Mouse (Mus musculus) cortical plate, adult 2 months (tissue): ENCODE measurements around the gene Prr11.

ENCODE experiments used
- CTCF ChIP-seq: fragments of 200-500 bp; IDR thresholded peaks from 2 replicates; pipeline ENCODE4 v1.5.1; 2011; ENCODE audit warnings: mild to moderate bottlenecking, control low read depth, low read length; ENCODE audit not compliant: insufficient read depth; ENCODE audit errors: extremely low read depth
- POLR2A ChIP-seq: fragments of 200-500 bp; IDR thresholded peaks from 2 replicates; pipeline ENCODE4 v1.6.1; 2011; ENCODE audit warnings: mild to moderate bottlenecking, low read length, control low read depth; ENCODE audit not compliant: insufficient read depth; ENCODE audit errors: extremely low read depth

- TF ChIP-seq POLR2A (no peak), CTCF (no peak)
Measured at GRCm38 (mm10) chr11:87108409-87108754, at the start of gene Prr11.
